Mouse (Mus musculus) R1 (cell line): ENCODE measurements around the gene Apoa1.

Experiments used
- DNase-seq: peaks from one replicate; pipeline ENCODE4 v3.0.0-alpha.2; 2018; ENCODE audit warnings: low read depth, low spot score

Apoa1 gene

GRCm38 (mm10) chr9:46215338-46216322 is 12.8 kb upstream of the Apoa1 start:
- DNase-seq = no peak

GRCm38 (mm10) chr9:46216744-46217470 is 11.5 kb upstream of the Apoa1 start:
- DNase-seq = no peak

- DNase-seq = no peak
Observed at GRCm38 (mm10) chr9:46218176-46218575, 10.2 kb upstream of the Apoa1 start.

- no peak for DNase-seq
Observed at GRCm38 (mm10) chr9:46223090-46223489, 5.3 kb upstream of the Apoa1 start.

GRCm38 (mm10) chr9:46224101-46224500 is 4.3 kb upstream of the Apoa1 start:
- DNase-seq = no peak

- no peak for DNase-seq
Observed at GRCm38 (mm10) chr9:46224945-46225660, 3.3 kb upstream of the Apoa1 start.

- no peak for DNase-seq
Observed at GRCm38 (mm10) chr9:46227064-46227614, 1.2 kb upstream of the Apoa1 start.

- peak; percentile 92 for DNase-seq
Observed at GRCm38 (mm10) chr9:46229573-46230449, 1.4 kb downstream of the Apoa1 start.

GRCm38 (mm10) chr9:46230450-46230975 is 2.1 kb downstream of the Apoa1 start:
- DNase-seq = no peak

GRCm38 (mm10) chr9:46235196-46235595 is 6.8 kb downstream of the Apoa1 start:
- DNase-seq = no peak

- DNase-seq = no peak
Observed at GRCm38 (mm10) chr9:46235596-46235648, 7.0 kb downstream of the Apoa1 start, which contains the start of gene Apoc3. Gene Apoc3, minus strand, starts transcription at chr9:46235636.

GRCm38 (mm10) chr9:46235649-46236048 is 7.3 kb downstream of the Apoa1 start:
- no peak for DNase-seq

GRCm38 (mm10) chr9:46238850-46239249 is 10.5 kb downstream of the Apoa1 start:
- DNase-seq = no peak

- no peak for DNase-seq
Observed at GRCm38 (mm10) chr9:46240526-46241153, 12.3 kb downstream of the Apoa1 start, which contains the start of gene Apoa4. Gene Apoa4, plus strand, starts transcription at chr9:46240696.

GRCm38 (mm10) chr9:46241818-46242217 is 13.4 kb downstream of the Apoa1 start:
- no peak for DNase-seq

GRCm38 (mm10) chr9:46243122-46243521 is 14.7 kb downstream of the Apoa1 start:
- DNase-seq = no peak

- no peak for DNase-seq
Observed at GRCm38 (mm10) chr9:46243584-46243983, 15.2 kb downstream of the Apoa1 start.

GRCm38 (mm10) chr9:46246752-46247324 is 18.5 kb downstream of the Apoa1 start:
- DNase-seq = peak; percentile 71

- no peak for DNase-seq
Observed at GRCm38 (mm10) chr9:46256177-46256576, 27.8 kb downstream of the Apoa1 start.
